Mouse (Mus musculus): Measurements from ENCODE around the gene Kif3a.

Gene Kif3a

GRCm38 (mm10) chr11:53651441-53651840 lies 84.3 kb downstream of the Kif3a start:
- no peak for DNase-seq (ENCODE audit: low spot score)
